Mouse (Mus musculus) telencephalon, adult 2 months (tissue): Measurements from ENCODE around the gene Cd55b.

Experiments
- DNase-seq: peaks from one replicate; pipeline ENCODE4 v3.0.0-alpha.2; 2011; ENCODE audit warnings: low read depth, low spot score

Cd55b gene

GRCm38 (mm10) chr1:130342429-130342828, 80.4 kb downstream of the Cd55b start:
- DNase-seq = no peak
